Mouse (Mus musculus) ES-Bruce4 (cell line): ENCODE results near the gene Tbl1xr1. TPM values are rescaled to one million over a fixed set of nuclear protein-coding genes. Genes with fewer than 3 reads are reported as not detected.

Experiments
- H3K27ac ChIP-seq: 2 replicates; pipeline ENCODE4 v1.5.1; 2012; ENCODE audit warnings: low read length, inconsistent platforms; ENCODE audit not compliant: insufficient read depth
- H3K27me3 ChIP-seq: 2 replicates; pipeline ENCODE4 v1.6.1; 2012; ENCODE audit warnings: mild to moderate bottlenecking, low read length, inconsistent platforms; ENCODE audit not compliant: control insufficient read depth, poor library complexity, insufficient read depth, severe bottlenecking
- H3K36me3 ChIP-seq: 2 replicates; pipeline ENCODE4 v1.6.1; 2012; ENCODE audit warnings: inconsistent platforms, mild to moderate bottlenecking, low read length, moderate library complexity; ENCODE audit not compliant: control insufficient read depth, poor library complexity, insufficient read depth, severe bottlenecking
- H3K4me1 ChIP-seq: one replicate; pipeline ENCODE4 v1.8.1; 2011; ENCODE audit warnings: low read length; ENCODE audit not compliant: control insufficient read depth, insufficient read depth
- H3K4me3 ChIP-seq: 2 replicates; pipeline ENCODE4 v1.5.1; 2011; ENCODE audit warnings: low read depth, mild to moderate bottlenecking, low read length
- H3K9ac ChIP-seq: 2 replicates; pipeline ENCODE4 v1.6.1; 2012; ENCODE audit warnings: low read depth, mild to moderate bottlenecking, inconsistent platforms; ENCODE audit not compliant: poor library complexity, severe bottlenecking
- H3K9me3 ChIP-seq: replicated peaks from 2 replicates; pipeline ENCODE4 v1.6.1; 2012; ENCODE audit warnings: mild to moderate bottlenecking, low read length, inconsistent platforms; ENCODE audit not compliant: control insufficient read depth, poor library complexity, insufficient read depth, severe bottlenecking
- CTCF ChIP-seq: IDR thresholded peaks from one replicate; pipeline ENCODE4 v1.8.1; 2011; ENCODE audit warnings: low read depth, low read length
- EP300 ChIP-seq: IDR thresholded peaks from 2 replicates; pipeline ENCODE4 v1.6.1; 2011; ENCODE audit warnings: low read depth, low read length; ENCODE audit not compliant: insufficient read depth
- POLR2A ChIP-seq: IDR thresholded peaks from one replicate; pipeline ENCODE4 v1.8.1; 2011; ENCODE audit warnings: low read length; ENCODE audit not compliant: insufficient read depth
- polyA plus RNA-seq: library from polyadenylated mRNA; stranded (reverse); fragments of >200 nt; gene quantifications from 2 replicates; pipeline ENCODE4 v1.2.4, GENCODE M21; 2011; ENCODE audit warnings: low read depth; ENCODE audit not compliant: missing spikeins, insufficient read depth, insufficient read length

Gene Tbl1xr1
- polyA plus RNA-seq, 1 experiment = 64.4 TPM

- Histone ChIP-seq H3K36me3 (peaks cover 3% of the 10 kb centered on the region; the same call in 1 of the 2 replicates), H3K4me3 (no peak overlapping the region), H3K27me3 (no peaks in the 10 kb centered on the region), H3K4me1 (peaks cover 1% of the 10 kb centered on the region), H3K9me3 (no peaks in the 10 kb centered on the region), H3K27ac (no peak overlapping the region), H3K9ac (no peak overlapping the region)
- TF ChIP-seq CTCF (no peak), EP300 (no peak), POLR2A (no peak)
These were observed 57.2 kb downstream of the Tbl1xr1 start for GRCm38 (mm10) chr3:22133626-22134025.

- TF ChIP-seq CTCF = no peak
- TF ChIP-seq EP300 = no peak
- TF ChIP-seq POLR2A = no peak
- Histone ChIP-seq H3K27me3 (no peaks in the 10 kb centered on the region), H3K36me3 (no peaks in the 10 kb centered on the region), H3K9ac (no peak overlapping the region), H3K4me1 (peaks cover 3% of the 10 kb centered on the region), H3K27ac (no peak overlapping the region), H3K9me3 (no peaks in the 10 kb centered on the region), H3K4me3 (no peak overlapping the region)
These were observed 61.5 kb downstream of the Tbl1xr1 start for GRCm38 (mm10) chr3:22137793-22138579.

GRCm38 (mm10) chr3:22138580-22139099 lies 62.2 kb downstream of the Tbl1xr1 start:
- no peaks in the 10 kb centered on the region for H3K27me3 ChIP-seq
- H3K4me1 ChIP-seq = peaks cover 3% of the 10 kb centered on the region
- H3K9me3 ChIP-seq = no peaks in the 10 kb centered on the region
- H3K36me3 ChIP-seq = no peaks in the 10 kb centered on the region
- no peak overlapping the region for H3K27ac ChIP-seq
- TF ChIP-seq CTCF (no peak), POLR2A (no peak), EP300 (no peak)
- no peak overlapping the region for H3K9ac ChIP-seq
- no peak overlapping the region for H3K4me3 ChIP-seq

GRCm38 (mm10) chr3:22140111-22140658 lies 63.7 kb downstream of the Tbl1xr1 start:
- no peaks in the 10 kb centered on the region for H3K36me3 ChIP-seq
- H3K27ac ChIP-seq = no peak overlapping the region
- peaks cover 3% of the 10 kb centered on the region for H3K4me1 ChIP-seq
- no peak overlapping the region for H3K4me3 ChIP-seq
- no peak overlapping the region for H3K9ac ChIP-seq
- no peaks in the 10 kb centered on the region for H3K27me3 ChIP-seq
- no peaks in the 10 kb centered on the region for H3K9me3 ChIP-seq
- TF ChIP-seq CTCF = no peak

- peaks cover 2% of the 10 kb centered on the region; the same call in 1 of the 2 replicates for H3K36me3 ChIP-seq
- H3K9ac ChIP-seq = no peak overlapping the region
- no peak overlapping the region for H3K4me3 ChIP-seq
- no peak for TF ChIP-seq CTCF
- no peak for TF ChIP-seq EP300
- TF ChIP-seq POLR2A = no peak
- no peaks in the 10 kb centered on the region for H3K9me3 ChIP-seq
- no peak overlapping the region for H3K27ac ChIP-seq
- H3K4me1 ChIP-seq = peaks cover 3% of the 10 kb centered on the region
- no peaks in the 10 kb centered on the region for H3K27me3 ChIP-seq
These were observed 65.7 kb downstream of the Tbl1xr1 start for GRCm38 (mm10) chr3:22141984-22142719.
